Mouse (Mus musculus): Measurements from ENCODE around the gene P4ha2.

P4ha2 gene

GRCm38 (mm10) chr11:54134905-54135304 lies 35.0 kb downstream of the P4ha2 start:
- no peak for DNase-seq (ENCODE audit: low read depth, low spot score)

GRCm38 (mm10) chr11:54140159-54140558 lies 40.3 kb downstream of the P4ha2 start:
- peak; percentile 51 for DNase-seq (ENCODE audit: low read depth, low spot score)

- no peak for DNase-seq (ENCODE audit: low read depth, low spot score)
Observed at GRCm38 (mm10) chr11:54141200-54141971, 41.5 kb downstream of the P4ha2 start.

- peak; percentile 74 for DNase-seq (ENCODE audit: low read depth, low spot score)
Observed at GRCm38 (mm10) chr11:54144886-54145285, 45.0 kb downstream of the P4ha2 start.

GRCm38 (mm10) chr11:54145990-54146389 lies 46.1 kb downstream of the P4ha2 start:
- no peak for DNase-seq (ENCODE audit: low read depth, low spot score)

DNA sequence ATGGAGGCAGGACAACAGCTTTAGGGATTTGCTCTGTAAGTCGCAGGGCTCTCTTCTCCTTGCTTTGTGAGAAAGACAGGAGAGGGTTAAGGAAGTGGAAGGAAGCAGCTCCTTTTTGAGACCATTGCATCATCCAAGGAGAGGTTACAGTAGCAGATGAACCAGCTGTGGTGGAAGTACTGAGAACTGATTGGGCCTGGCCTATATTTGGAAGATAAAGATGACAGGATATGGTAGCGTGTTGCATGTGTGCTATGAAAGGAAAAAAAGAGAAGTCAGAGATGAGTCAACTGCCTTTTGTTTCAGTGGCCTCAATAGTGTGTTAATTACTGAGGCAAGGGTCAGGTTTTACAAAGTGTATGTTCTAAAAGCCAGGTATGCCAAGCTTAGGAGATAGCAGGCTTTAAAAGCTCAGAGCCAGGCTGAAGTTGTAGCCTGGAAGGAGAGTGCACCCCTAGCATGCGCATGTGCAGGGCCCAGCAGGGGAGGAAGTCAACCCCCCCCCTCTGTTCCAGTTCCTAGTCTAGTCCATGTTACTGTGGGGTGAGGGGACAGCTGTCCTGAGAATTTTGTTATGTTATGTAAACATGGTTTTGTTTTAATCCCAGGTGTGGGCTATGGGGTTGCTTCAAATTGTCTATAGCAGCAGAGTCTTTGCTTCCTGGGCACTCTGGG lies 50.0 kb downstream of the P4ha2 start:
- no peak for DNase-seq (ENCODE audit: low read depth, low spot score)

- DNase-seq (ENCODE audit: low read depth, low spot score) = no peak
Observed at GRCm38 (mm10) chr11:54151141-54151540, 51.2 kb downstream of the P4ha2 start.

- no peak for DNase-seq (ENCODE audit: low read depth, low spot score)
Observed at GRCm38 (mm10) chr11:54152957-54153356, 53.1 kb downstream of the P4ha2 start.

GRCm38 (mm10) chr11:54155864-54156263 lies 56.0 kb downstream of the P4ha2 start:
- no peak for DNase-seq (ENCODE audit: low read depth, low spot score)

GRCm38 (mm10) chr11:54156504-54156903 lies 56.6 kb downstream of the P4ha2 start:
- no peak for DNase-seq (ENCODE audit: low read depth, low spot score)

DNA sequence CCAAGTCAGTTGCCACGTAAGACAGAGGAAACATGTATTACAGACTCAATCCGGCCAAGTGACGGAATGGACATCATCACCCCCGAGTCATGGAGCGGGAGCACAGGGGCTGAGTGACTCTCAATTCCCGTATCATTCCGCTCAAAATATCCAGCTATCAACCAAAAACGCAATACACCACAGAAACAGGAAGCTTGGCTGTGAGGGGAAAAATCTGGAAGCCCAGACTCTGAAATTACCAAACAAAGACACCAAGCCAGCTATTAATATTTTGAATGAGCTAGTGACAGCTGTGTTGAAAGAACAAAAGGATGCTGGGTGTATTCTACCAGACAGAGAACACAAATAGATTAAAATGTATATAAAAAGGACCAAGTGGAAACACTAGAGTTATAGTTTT lies 57.7 kb downstream of the P4ha2 start:
- DNase-seq (ENCODE audit: low read depth, low spot score) = no peak

- no peak for DNase-seq (ENCODE audit: low read depth, low spot score)
Observed at GRCm38 (mm10) chr11:54160435-54160834, 60.5 kb downstream of the P4ha2 start.

DNA sequence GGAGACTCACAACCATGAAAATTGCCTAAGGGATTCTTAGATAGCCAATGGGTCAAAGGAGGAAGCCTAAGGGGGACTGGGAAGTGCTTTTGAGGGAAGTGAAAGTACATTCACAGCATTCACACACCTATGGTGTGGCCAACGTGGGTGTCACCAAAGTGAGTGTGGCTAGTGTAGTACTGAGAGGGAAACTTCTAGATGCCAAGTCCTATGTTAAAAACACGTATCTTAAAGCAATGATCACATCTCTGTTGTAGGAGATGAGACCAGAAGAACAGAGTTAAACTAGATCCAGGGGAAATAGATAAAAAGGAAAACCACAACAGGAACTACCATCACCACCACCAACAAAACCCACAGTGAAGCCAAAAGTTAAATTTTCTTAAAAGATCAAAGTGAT lies 61.0 kb downstream of the P4ha2 start:
- no peak for DNase-seq (ENCODE audit: low read depth, low spot score)

- DNase-seq (ENCODE audit: low read depth, low spot score) = no peak
Observed at GRCm38 (mm10) chr11:54161514-54161913, 61.6 kb downstream of the P4ha2 start.

GRCm38 (mm10) chr11:54162968-54163367 lies 63.1 kb downstream of the P4ha2 start:
- DNase-seq (ENCODE audit: low read depth, low spot score) = peak; percentile 23

DNA sequence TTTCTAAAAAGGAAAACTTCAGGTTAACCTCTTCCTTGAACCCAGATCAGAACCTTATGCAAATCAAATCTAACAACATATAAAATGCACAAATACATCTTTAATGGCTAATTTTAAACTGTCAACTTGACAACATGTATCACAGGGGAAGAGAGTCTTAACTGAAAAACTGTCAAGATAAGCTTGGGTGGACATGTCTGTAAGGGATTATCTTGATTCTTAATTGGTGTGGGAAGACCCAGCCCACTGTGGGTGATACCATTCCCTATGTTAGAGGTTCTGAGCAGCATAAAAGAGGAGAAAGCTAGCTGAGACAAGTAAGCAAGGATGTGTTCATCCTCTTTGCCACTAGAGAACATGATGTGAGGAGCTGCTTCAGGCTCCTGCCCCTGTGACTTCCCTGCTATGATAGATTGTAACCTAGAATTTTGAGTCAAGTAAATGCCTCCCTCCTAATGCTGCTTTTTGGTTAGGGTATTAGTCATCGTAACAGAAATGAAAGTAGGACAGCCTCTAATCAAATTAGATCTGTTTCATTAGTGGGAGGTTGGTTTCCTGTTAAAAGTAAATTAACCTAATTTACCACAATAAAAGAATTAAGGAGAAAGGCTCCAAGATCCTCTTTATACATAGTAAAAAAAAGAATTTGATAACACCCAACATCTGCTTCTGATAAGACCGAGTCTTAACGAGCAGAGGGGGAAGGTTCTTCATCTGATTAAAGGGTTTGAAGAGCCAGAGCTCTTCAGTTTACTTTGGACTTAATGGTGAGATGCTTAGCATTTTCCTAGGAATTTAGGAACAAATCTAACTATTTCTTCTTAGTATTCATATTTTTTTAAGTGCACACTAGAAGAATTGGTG lies 69.8 kb downstream of the P4ha2 start:
- no peak for DNase-seq (ENCODE audit: low read depth, low spot score)

DNA sequence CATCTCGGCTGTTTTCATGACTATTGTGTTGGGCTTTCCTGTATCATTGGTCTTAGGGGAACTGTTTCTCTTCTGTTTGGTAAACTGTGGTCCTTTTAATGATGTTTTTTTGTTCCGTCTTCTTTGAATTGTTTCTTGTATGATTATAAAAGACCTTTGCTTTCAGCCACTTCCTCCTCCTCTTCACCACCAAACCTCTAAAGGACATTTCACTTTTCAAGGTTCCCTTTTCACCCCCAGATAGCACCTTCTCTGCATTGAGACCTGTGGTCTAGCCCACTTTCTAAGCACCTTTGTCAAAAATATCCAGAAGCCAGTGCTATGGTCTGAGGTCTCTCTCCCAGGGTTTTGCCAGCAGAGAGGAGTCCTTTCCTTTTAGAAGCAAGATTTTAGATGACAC lies 71.3 kb downstream of the P4ha2 start:
- no peak for DNase-seq (ENCODE audit: low read depth, low spot score)

GRCm38 (mm10) chr11:54174226-54174625 lies 74.3 kb downstream of the P4ha2 start:
- no peak for DNase-seq (ENCODE audit: low read depth, low spot score)

DNA sequence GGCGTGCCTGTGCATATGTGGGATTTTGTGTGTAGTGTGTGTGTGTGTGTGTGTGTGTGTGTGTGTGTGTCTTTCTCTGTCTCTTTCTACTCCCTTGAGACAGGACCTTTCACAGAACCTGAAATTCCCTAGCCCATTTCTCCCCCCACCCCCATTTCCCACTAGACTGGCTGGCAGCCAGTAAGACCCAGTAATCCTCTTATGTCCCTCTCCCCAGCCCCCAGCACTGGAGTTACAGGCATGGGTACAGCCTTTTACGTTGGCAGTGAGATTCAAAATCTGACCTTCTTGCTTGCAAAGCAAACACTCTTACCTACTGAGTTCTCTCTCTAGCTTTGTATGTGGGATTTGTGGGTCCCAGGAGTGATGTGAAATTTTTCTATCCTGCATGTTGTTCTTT lies 75.0 kb downstream of the P4ha2 start:
- DNase-seq (ENCODE audit: low read depth, low spot score) = no peak
